14 mouse cellular contexts compared by ENCODE assay signal in genomic region chr5:20741936-20742335, GRCm38 (mm10).
"Had no signal": no experiment of that assay in that cellular context is flagged by ENCODE, and none has a peak within 500 bp of the region (broad histone marks: within the 10 kb centered on the region; RNA-seq: fewer than 3 reads in every experiment).

No protein-coding gene starts in this region.

- H3K4me1 ChIP-seq: limb, embryonic 13.5 days; midbrain, embryonic 10.5 days had no signal

- H3K4me3 ChIP-seq: limb, embryonic 13.5 days; midbrain, embryonic 10.5 days had no signal

- H3K9me3 ChIP-seq: limb, embryonic 13.5 days; midbrain, embryonic 10.5 days had no signal

- H3K4me2 ChIP-seq: limb, embryonic 13.5 days had no signal

- H3K27ac ChIP-seq: kidney, postnatal 0 days; limb, embryonic 13.5 days; liver, embryonic 14.5 days; midbrain, embryonic 10.5 days had no signal

- DNase-seq: kidney, adult 18-20 months; kidney, postnatal 36 days; layer of hippocampus, adult 9-11 months; layer of hippocampus, postnatal 36 days; lung, adult 18-20 months; lung, postnatal 36 days; right cerebral cortex, adult 18-20 months; right cerebral cortex, postnatal 25 days; thymus, postnatal 36 days had no signal

- ATAC-seq: midbrain, embryonic 16.5 days had no signal

- H3K36me3 ChIP-seq: limb, embryonic 13.5 days; midbrain, embryonic 10.5 days had no signal

- H3K27me3 ChIP-seq: limb, embryonic 13.5 days had no signal

- H3K9ac ChIP-seq: limb, embryonic 13.5 days; liver, embryonic 14.5 days had no signal
